Mouse (Mus musculus) erythroblast, embryonic 14.5 days (primary cell): ENCODE data around the gene Dstn. TPM values are rescaled to one million over a fixed set of nuclear protein-coding genes. Genes with fewer than 3 reads are reported as not detected.

Experiments used
- H3K27me3 ChIP-seq: 2 replicates; pipeline ENCODE4 v1.6.1; 2012; ENCODE audit warnings: inconsistent platforms; ENCODE audit not compliant: control insufficient read depth
- H3K36me3 ChIP-seq: 2 replicates; pipeline ENCODE4 v1.6.1; 2012; ENCODE audit warnings: mild to moderate bottlenecking, inconsistent platforms; ENCODE audit not compliant: control insufficient read depth
- H3K4me1 ChIP-seq: 2 replicates; pipeline ENCODE4 v1.6.1; 2012; ENCODE audit warnings: inconsistent platforms; ENCODE audit not compliant: control insufficient read depth
- H3K4me3 ChIP-seq: replicated peaks from 2 replicates; pipeline ENCODE3; 2012; ENCODE audit warnings: moderate library complexity, mild to moderate bottlenecking, inconsistent platforms
- H3K9me3 ChIP-seq: 2 replicates; pipeline ENCODE4 v1.6.1; 2012; ENCODE audit warnings: low read length, inconsistent platforms, mixed read lengths; ENCODE audit not compliant: control insufficient read depth
- GATA1 ChIP-seq: IDR thresholded peaks from 2 replicates; pipeline ENCODE4 v1.6.1; 2012; ENCODE audit warnings: low read length, inconsistent platforms, mixed read lengths
- TAL1 ChIP-seq: IDR thresholded peaks from 3 replicates; pipeline ENCODE4 v1.6.1; 2012; ENCODE audit warnings: low read length, inconsistent platforms, mixed read lengths
- polyA plus RNA-seq: library from polyadenylated mRNA; stranded (reverse); fragments of >175 nt; gene quantifications from 2 replicates; pipeline ENCODE4 v1.2.3, GENCODE M21; 2012

Gene Dstn
- polyA plus RNA-seq, 1 experiment = 0.84 TPM

DNA sequence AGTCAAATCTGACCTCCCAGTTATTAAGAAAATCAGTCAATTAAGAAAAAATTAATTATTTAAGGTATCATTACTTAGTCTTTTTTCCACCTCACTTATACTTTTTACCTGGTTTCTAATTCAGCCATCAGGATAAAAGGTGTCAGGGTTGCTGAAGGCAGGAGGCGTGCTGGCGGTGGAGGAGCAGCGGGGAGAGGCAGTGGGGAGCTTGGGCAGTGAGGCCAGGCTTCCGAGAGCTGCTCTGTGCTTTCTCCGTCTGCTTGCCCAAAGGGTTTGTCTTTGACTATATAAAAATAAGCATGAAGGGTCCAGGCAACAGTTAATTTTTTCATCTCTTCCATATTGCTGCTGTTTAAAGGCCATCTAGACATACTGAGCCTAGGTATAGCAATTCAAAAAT lies 18.4 kb downstream of the Dstn start:
- peaks cover 8% of the 10 kb centered on the region for H3K4me1 ChIP-seq
- H3K27me3 ChIP-seq = no peaks in the 10 kb centered on the region
- no peak for TF ChIP-seq GATA1
- H3K36me3 ChIP-seq = peaks cover 5% of the 10 kb centered on the region
- H3K4me3 ChIP-seq = no peak overlapping the region
- no peaks in the 10 kb centered on the region for H3K9me3 ChIP-seq

GRCm38 (mm10) chr2:143934439-143934838 lies 19.3 kb downstream of the Dstn start:
- H3K27me3 ChIP-seq = no peaks in the 10 kb centered on the region
- no peak for TF ChIP-seq TAL1
- no peak for TF ChIP-seq GATA1
- H3K4me3 ChIP-seq = no peak overlapping the region
- H3K4me1 ChIP-seq = peaks cover 8% of the 10 kb centered on the region
- no peaks in the 10 kb centered on the region for H3K9me3 ChIP-seq
- H3K36me3 ChIP-seq = peaks cover 12% of the 10 kb centered on the region

GRCm38 (mm10) chr2:143937861-143938260 lies 22.7 kb downstream of the Dstn start:
- Histone ChIP-seq H3K4me3 (no peak overlapping the region), H3K4me1 (peaks cover 3% of the 10 kb centered on the region; the same call in 1 of the 2 replicates), H3K36me3 (peaks cover 37% of the 10 kb centered on the region), H3K9me3 (no peaks in the 10 kb centered on the region), H3K27me3 (no peaks in the 10 kb centered on the region)
- TF ChIP-seq TAL1 = no peak
- TF ChIP-seq GATA1 = no peak

DNA sequence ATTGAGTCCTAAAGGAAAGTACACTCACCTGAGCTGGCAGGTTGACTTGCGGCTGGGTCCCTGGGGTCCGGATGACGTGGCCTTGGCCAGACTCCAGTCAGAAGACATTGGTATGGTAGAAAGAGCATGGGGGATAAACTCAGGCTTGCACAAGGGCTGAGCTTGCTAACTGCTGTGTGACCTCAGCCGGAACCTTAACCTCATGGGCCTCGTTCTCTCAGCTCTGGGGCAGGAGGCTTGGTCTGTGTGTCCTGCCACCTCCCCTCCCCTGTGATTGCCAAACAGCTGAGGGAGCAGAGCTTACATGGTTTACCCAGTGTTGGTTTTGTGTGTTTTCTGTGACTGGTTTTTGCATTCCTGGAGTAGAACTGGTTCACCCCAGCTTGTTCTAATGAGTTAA lies 25.3 kb downstream of the Dstn start:
- no peak overlapping the region for H3K4me3 ChIP-seq
- H3K9me3 ChIP-seq = no peaks in the 10 kb centered on the region
- no peaks in the 10 kb centered on the region for H3K4me1 ChIP-seq
- no peak for TF ChIP-seq GATA1
- TF ChIP-seq TAL1 = no peak
- H3K36me3 ChIP-seq = peaks cover 56% of the 10 kb centered on the region
- H3K27me3 ChIP-seq = no peaks in the 10 kb centered on the region

GRCm38 (mm10) chr2:143944796-143945195 lies 29.7 kb downstream of the Dstn start:
- H3K27me3 ChIP-seq = no peaks in the 10 kb centered on the region
- H3K9me3 ChIP-seq = no peaks in the 10 kb centered on the region
- H3K36me3 ChIP-seq = peaks cover 85% of the 10 kb centered on the region
- no peaks in the 10 kb centered on the region for H3K4me1 ChIP-seq
- no peak for TF ChIP-seq TAL1
- no peak for TF ChIP-seq GATA1
- no peak overlapping the region for H3K4me3 ChIP-seq

DNA sequence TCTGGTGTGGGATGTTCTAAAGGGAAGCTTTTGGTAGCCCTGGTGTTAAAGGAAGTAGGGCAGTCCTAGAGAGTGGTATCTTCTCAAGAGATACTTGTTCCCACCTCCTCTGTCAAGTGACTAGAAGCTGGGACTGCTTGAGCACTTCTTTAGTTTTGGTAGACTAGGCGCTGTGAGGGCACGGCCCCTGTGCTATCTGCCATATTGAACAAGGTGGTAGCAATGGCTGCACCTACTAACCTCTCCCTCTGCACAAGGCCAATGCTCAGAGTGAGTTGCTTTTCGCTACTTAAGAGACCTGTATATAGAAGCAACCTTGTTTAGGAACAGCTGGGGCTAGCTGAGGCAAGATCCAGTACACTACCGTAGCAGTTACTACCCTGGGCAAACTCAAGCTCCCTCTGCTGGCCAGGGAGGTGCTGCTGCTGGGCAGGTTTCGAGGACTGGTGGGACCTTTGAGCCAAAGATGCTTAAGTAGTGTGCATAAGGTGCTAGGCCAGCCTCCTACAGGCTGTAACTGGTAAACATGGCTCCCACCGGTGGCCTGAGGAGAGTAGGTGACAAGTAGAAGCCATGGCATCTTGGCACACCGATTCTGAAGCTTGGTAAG lies 30.5 kb downstream of the Dstn start:
- no peaks in the 10 kb centered on the region for H3K9me3 ChIP-seq
- H3K36me3 ChIP-seq = peaks cover 85% of the 10 kb centered on the region
- H3K4me1 ChIP-seq = no peaks in the 10 kb centered on the region
- no peak overlapping the region for H3K4me3 ChIP-seq
- no peaks in the 10 kb centered on the region for H3K27me3 ChIP-seq
- TF ChIP-seq TAL1 = no peak
- TF ChIP-seq GATA1 = no peak

- Histone ChIP-seq H3K4me3 (no peak overlapping the region), H3K4me1 (no peaks in the 10 kb centered on the region), H3K36me3 (peaks cover 89% of the 10 kb centered on the region), H3K9me3 (no peaks in the 10 kb centered on the region), H3K27me3 (no peaks in the 10 kb centered on the region)
- TF ChIP-seq GATA1 (no peak), TAL1 (no peak)
Measured at GRCm38 (mm10) chr2:143946399-143946798, 31.3 kb downstream of the Dstn start.

DNA sequence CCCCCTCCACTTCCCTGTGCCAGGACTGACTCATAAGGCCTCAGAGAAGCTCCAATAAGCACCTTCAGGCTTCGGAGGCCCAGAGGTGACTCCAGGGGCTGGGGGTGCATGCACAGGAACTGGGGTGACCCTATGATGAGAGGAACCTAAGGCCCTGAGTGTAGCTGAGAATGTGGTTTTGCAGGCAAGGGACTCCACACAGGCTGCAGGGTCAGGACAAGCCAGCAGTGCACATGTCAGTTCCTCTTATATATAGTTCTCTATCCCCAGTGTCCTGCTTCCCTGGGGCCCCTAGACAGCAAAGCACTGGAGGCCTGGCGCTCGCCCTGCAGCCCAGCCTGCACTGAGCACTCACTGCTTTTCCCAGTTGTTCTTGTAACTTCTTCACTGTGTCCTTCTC lies 32.9 kb downstream of the Dstn start:
- Histone ChIP-seq H3K4me3 (no peak overlapping the region), H3K4me1 (no peaks in the 10 kb centered on the region), H3K9me3 (no peaks in the 10 kb centered on the region), H3K36me3 (peaks cover 92% of the 10 kb centered on the region), H3K27me3 (no peaks in the 10 kb centered on the region)
- TF ChIP-seq GATA1 (no peak), TAL1 (no peak)

GRCm38 (mm10) chr2:143948416-143948815 lies 33.3 kb downstream of the Dstn start:
- H3K27me3 ChIP-seq = no peaks in the 10 kb centered on the region
- peaks cover 93% of the 10 kb centered on the region for H3K36me3 ChIP-seq

GRCm38 (mm10) chr2:143949217-143949616 lies 34.1 kb downstream of the Dstn start:
- H3K36me3 ChIP-seq = peaks cover 94% of the 10 kb centered on the region
- no peaks in the 10 kb centered on the region for H3K9me3 ChIP-seq
- H3K4me3 ChIP-seq = no peak overlapping the region
- no peaks in the 10 kb centered on the region for H3K27me3 ChIP-seq
- TF ChIP-seq TAL1 (no peak), GATA1 (no peak)
- no peaks in the 10 kb centered on the region for H3K4me1 ChIP-seq

More at GRCm38 (mm10) chr2:143948416-143948815, 33.3 kb downstream of the Dstn start:
- Histone ChIP-seq H3K4me1 (no peaks in the 10 kb centered on the region), H3K4me3 (no peak overlapping the region), H3K9me3 (no peaks in the 10 kb centered on the region)
- TF ChIP-seq TAL1 = no peak
